Mouse (Mus musculus): ENCODE measurements around the gene Hmmr.

GRCm38 (mm10) chr11:40755109-40755627 is 21.9 kb upstream of the Hmmr start, which contains the start of gene Ccng1:
- TF ChIP-seq CTCF (IDR thresholded peaks at IDR 0.05), result no peak
- TF ChIP-seq POLR2A (IDR thresholded peaks at IDR 0.05; ENCODE audit: insufficient read depth, low read depth, low read length), result peak; percentile 98
- peak; percentile 61; the same call in 1 of the 2 replicates for TF ChIP-seq EP300 (IDR thresholded peaks at IDR 0.05; ENCODE audit: insufficient read depth, low read depth, low read length)
